Mouse (Mus musculus) kidney, postnatal 25 days (tissue): ENCODE data around the gene Bhmt.

Source experiments
- DNase-seq, 2 experiments: peaks; one replicate each; pipeline ENCODE4 v3.0.0; 2021; ENCODE audit warnings: mixed read lengths in 2 of 2

The Bhmt gene

DNA sequence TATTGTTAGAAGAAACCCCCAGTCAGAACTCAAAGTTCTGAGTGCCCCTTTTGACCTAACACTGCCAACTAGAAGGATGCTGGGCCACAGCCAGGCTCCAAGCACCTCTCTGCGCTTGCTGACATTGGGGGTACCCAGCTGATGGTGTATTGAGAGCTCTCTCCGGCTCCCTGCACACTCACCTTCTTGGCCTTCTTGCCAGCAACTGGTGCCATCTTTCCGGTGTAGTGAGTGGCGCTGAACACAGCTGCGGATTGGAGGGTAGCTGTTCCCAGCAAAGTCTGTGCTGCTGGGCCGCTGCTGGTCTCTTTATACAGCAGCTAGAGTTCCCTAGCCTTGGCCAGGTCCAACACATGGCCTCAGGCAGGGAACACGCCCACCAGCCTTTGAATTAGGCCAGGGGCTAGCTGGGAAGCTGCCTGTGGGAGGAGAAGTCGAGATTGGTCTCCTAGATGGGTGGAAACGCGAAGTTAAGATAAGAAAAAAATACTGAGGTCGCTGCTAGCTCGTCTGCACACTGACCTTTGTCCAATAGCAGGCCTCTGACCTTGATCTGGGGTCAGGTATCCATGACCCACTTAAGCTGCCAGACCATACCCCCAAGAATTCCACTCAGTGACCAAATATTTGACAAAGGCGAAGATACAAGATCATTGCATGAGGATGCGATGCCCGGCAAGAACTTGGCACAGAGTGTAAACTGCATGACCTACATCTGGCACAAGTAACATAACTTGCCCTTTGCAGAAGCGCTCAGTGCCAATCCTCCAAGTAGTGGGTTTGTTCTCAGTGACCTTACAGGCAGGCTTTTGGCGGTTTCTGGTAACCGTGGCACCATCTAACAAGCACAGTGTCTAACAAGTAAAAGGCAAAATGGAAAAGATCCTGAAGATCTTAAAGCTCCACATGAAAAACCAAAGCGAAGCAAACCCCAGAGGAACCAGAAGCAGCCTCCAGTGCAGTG lies at the start of gene Bhmt:
Gene Bhmt (minus strand): TSS at position 680 of the 964 bp plus-strand sequence.
- peak; percentile 22 to 63 for DNase-seq

DNA sequence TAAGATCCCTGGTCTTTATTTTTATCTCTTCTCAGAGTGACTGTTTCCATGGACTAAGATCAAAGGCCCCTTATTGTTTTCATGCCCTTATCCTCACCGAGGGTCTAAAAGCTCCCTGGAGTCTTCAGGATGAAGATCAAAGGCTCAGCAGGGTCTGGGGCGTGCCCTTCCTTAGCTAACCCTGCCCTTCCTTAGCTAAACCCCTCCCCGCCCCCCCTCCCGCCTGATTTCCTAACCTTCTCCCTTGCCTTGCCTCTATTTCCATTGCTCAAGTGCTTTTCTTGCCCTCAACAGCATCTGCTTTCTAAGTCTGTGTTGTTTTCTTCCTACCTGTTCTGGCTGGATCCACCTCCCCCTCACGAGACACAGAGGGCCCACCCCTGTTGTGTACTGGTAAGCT lies 49.6 kb upstream of the Bhmt start:
- no peak for DNase-seq

DNA sequence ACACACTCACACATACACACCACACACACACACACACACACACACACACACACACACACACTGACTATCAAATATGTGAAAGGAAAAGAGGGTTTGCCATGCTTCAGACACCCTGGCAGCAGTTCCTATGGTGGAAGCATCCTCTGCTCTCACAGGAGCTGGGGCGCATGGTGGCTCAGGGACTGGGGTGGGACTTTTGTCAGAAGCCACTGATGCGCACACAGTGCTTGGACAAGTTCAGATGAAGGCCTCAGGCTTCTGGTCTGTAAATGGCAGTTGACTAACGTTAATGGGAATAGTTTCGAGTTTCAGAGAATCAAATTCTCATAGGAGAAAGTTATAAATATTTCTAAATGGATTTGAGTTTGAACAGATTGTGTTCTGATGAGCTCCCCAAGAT lies 47.5 kb upstream of the Bhmt start:
- DNase-seq: peak in 1 of 2 experiments; percentile 24

DNA sequence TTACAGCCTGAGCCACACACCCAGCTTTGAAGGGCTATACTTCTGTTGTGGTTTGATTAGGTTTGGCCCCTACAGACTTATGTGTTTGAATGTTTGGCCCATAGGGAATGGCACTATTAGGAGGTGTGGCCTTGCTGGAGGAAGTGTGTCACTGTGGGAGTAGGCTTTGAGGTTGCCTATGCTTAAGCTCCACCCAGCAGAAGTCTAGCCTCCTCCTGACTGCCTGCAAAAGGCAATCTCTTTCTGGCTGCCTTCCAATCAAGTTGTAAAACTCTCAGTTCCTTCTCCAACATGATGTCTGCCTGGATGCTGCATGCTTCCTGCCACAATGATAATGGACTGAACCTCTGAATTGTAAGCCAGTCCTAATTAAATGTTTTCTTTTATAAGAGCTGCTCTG lies 45.6 kb upstream of the Bhmt start:
- no peak for DNase-seq

GRCm38 (mm10) chr13:93676864-93677263 lies 39.1 kb upstream of the Bhmt start:
- no peak for DNase-seq

- DNase-seq: peak; percentile 43 to 82
Measured at GRCm38 (mm10) chr13:93674131-93674561, 36.4 kb upstream of the Bhmt start, which contains the start of the genes Bhmt2 and Dmgdh. TSS of gene Bhmt2 (minus strand) at chr13:93674302. TSS of gene Dmgdh (plus strand) at chr13:93674433.

DNA sequence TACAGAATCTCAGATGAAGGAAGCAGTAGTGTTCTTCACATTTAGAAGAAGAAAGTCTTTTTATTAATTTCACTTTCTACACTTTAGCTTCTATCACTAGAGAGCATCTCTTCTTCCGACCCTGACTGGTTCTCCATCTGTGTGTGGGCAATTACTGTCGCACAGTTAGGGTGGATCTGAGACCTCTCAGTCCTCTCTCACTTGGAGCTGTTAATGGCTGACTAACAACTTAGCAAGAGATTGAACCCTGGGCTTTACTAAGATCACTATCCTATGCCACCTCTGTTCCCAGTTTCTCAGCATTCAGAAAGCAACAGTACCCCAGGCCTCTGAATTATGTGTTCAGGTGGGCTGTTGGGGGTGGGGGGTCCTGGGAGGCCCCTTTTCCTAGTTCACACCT lies 35.5 kb upstream of the Bhmt start:
- no peak for DNase-seq

DNA sequence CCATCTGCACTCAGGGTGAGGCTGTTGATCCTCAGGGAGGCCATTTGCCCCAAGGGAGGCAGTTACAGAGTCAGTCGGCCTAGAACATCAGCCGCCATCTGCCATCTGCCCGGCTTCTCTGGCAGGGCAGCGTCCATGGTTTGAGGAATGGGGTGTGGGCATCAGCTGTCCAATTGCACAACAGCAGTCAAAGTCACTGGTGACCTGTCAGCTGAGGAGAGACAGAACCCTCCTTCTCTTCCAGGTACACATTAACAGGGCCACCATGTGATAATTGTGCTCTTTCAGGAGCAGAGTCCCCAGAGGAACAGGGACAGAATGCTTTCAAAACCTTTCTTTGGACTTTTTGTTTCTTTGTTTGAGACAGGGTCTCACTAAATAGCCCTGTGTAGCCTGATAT lies 34.6 kb upstream of the Bhmt start:
- peak; percentile 65 to 88 for DNase-seq

GRCm38 (mm10) chr13:93667586-93667985 lies 29.8 kb upstream of the Bhmt start:
- DNase-seq: no peak

GRCm38 (mm10) chr13:93657941-93658340 lies 20.2 kb upstream of the Bhmt start:
- DNase-seq: peak in 1 of 2 experiments; percentile 54

- no peak for DNase-seq
Measured at GRCm38 (mm10) chr13:93653382-93653781, 15.6 kb upstream of the Bhmt start.

- peak; percentile 67 to 81 for DNase-seq
Measured at GRCm38 (mm10) chr13:93648387-93649130, 10.8 kb upstream of the Bhmt start.

DNA sequence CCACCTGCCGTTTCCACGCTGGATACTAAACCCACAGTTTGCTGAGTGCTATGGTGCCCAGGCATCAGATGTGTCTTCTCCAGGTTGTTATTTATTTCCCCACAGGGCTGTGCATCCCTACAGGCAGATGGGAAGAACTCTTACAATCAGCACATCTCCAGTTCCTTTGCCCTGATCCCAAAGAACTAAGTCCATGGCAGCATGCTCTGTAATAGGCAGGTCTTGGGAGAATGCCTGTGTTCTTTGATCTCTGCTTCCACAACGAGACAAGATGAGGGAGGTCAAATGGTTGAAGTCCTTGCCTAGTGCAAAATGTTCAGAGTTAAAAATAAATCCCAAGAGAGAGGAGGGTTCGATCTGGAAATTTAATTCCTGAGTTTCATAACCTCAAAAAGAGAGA lies 1.9 kb upstream of the Bhmt start:
- DNase-seq: peak; percentile 39 to 77

DNA sequence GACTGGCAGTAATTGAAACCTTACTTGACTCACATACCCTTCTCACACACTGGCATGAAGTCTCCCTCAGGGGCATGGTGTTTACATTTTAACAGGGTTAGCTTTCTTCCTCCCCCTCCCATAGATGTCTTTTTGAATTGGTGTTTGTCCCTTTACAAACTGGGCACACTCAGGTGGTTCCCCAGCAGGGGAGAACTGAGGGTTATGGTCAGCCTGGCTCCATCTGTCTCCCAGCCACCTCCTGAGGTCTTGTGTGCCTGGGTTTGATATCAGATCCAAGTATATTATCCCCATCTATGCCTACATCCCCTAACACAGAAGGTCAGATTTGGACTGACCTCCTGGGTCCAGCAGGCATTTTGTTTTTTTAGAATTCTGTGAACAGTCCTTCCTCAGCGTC lies 1.2 kb downstream of the Bhmt start:
- DNase-seq: no peak

DNA sequence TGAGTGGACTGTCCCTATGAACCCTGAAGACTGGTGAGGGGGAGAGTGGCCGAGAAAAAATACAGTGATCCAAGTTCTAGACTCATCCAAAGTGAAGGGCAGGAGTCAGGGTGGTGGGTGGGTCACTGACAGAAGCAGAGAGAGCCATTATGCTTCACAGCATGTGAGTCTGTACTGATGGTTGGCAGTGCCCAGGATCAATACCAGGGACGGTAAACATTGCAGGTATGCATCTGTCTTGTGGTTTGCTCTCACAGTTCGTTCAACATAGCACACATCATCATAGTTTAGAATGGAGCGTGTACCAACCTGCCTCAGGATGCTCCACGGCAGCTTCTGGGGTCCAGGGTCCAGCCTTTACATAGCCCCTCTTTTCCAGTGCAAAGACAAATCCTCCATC lies 4.8 kb downstream of the Bhmt start:
- no peak for DNase-seq

- no peak for DNase-seq
Measured at GRCm38 (mm10) chr13:93630941-93631705, 6.6 kb downstream of the Bhmt start.

GRCm38 (mm10) chr13:93628861-93629260 lies 8.9 kb downstream of the Bhmt start:
- DNase-seq: no peak

DNA sequence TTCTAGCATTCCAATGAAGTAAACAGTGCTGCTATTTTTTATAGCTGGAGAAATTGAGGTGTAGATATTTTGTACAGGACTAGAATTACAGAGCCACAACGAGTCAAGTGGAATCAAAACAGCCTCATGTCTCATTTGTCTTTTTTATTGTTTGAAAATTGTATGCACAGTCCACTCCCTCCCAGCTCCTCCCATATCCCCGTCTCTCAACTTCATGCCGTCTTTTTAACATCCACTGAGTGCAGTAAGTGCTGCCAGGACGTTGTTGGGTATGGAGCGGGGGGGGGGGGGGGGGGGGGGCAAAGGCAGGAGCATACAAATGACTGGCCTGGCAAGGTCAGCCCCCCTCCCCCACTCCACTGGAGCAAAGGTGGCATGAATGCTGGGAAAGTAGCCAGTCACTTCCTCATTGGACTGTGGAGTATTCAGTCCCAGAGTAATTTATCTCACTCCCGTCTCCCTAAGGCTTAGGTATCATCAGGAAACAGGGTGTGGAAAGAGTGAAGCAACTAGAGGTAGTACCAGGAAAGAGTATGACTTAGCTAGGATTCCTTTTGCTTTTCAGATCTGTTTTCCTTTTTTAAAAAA lies 23.3 kb downstream of the Bhmt start:
- DNase-seq: peak; percentile 87 to 93

GRCm38 (mm10) chr13:93613771-93614170 lies 24.0 kb downstream of the Bhmt start:
- DNase-seq: no peak

GRCm38 (mm10) chr13:93612660-93613607 lies 24.8 kb downstream of the Bhmt start:
- peak; percentile 80 to 90 for DNase-seq

GRCm38 (mm10) chr13:93608476-93608875 lies 29.3 kb downstream of the Bhmt start:
- peak; percentile 6 to 45 for DNase-seq
